Mouse (Mus musculus) kidney, postnatal 0 days (tissue): ENCODE data around the gene Pycr2. TPM values are rescaled to one million over a fixed set of nuclear protein-coding genes. Genes with fewer than 3 reads are reported as not detected.

Experiments used
- ATAC-seq: fragments of 200-750 bp; cut with Nextera tagmentation; replicated peaks from 2 replicates; pipeline ENCODE4 v1.8.0; 2017; ENCODE audit warnings: low read depth, moderate number of reproducible peaks, moderate TSS enrichment, moderate library complexity; ENCODE audit not compliant: low FRiP score
- DNase-seq: peaks from one replicate; pipeline ENCODE4 v3.0.0-alpha.2; 2016; ENCODE audit warnings: low spot score
- H3K27ac ChIP-seq: fragments of 300-500 bp; sonication (generic); 2 replicates; pipeline ENCODE4 v1.5.1; 2014; ENCODE audit warnings: mild to moderate bottlenecking
- H3K27me3 ChIP-seq: fragments of 300-500 bp; sonication (generic); 2 replicates; pipeline ENCODE4 v1.6.1; 2014; ENCODE audit warnings: low read length, mixed read lengths; ENCODE audit not compliant: insufficient read depth
- H3K36me3 ChIP-seq: fragments of 300-500 bp; sonication (generic); 2 replicates; pipeline ENCODE4 v1.6.1; 2014; ENCODE audit warnings: low read length, mixed read lengths; ENCODE audit not compliant: insufficient read depth
- H3K4me1 ChIP-seq: fragments of 300-500 bp; sonication (generic); replicated peaks from 2 replicates; pipeline ENCODE4 v1.6.1; 2014; ENCODE audit warnings: antibody characterized with exemption, low read length, mixed read lengths; ENCODE audit not compliant: insufficient read depth
- H3K4me2 ChIP-seq: fragments of 300-500 bp; sonication (generic); 2 replicates; pipeline ENCODE4 v1.6.1; 2014; ENCODE audit warnings: mild to moderate bottlenecking, low read length, moderate library complexity, mixed read lengths
- H3K4me3 ChIP-seq: fragments of 300-500 bp; sonication (generic); replicated peaks from 2 replicates; pipeline ENCODE4 v1.5.1; 2014; ENCODE audit warnings: low read depth, low read length
- H3K9ac ChIP-seq: fragments of 300-500 bp; sonication (generic); 2 replicates; pipeline ENCODE4 v1.6.1; 2014; ENCODE audit warnings: low read depth, low read length
- H3K9me3 ChIP-seq: fragments of 300-500 bp; sonication (generic); replicated peaks from 2 replicates; pipeline ENCODE4 v1.6.1; 2016; ENCODE audit warnings: low read length, inconsistent platforms, mixed read lengths
- CTCF ChIP-seq: IDR thresholded peaks from 2 replicates; pipeline ENCODE4 v1.5.1; 2016; ENCODE audit warnings: antibody characterized with exemption, low read depth, mild to moderate bottlenecking, moderate library complexity
- WGBS: fragments of 180-500 bp; shearing (Covaris S2); extraction: QIAGEN DNeasy Blood & Tissue Kit; methylation state at CpG from one replicate; pipeline ENCODE4 v1.1.7; 2014; 5-methylcytosine and 5-hydroxymethylcytosine counted together
- polyA plus RNA-seq: library from polyadenylated mRNA; unstranded; fragments of >200 nt; fragmentation: Nextera tagmentation; extraction: Ambion mirVana; gene quantifications from 2 replicates; pipeline ENCODE4 v1.2.1, GENCODE M21; 2015

Pycr2 gene
- polyA plus RNA-seq, 1 experiment from 2014 or later = 72.6 TPM

DNA sequence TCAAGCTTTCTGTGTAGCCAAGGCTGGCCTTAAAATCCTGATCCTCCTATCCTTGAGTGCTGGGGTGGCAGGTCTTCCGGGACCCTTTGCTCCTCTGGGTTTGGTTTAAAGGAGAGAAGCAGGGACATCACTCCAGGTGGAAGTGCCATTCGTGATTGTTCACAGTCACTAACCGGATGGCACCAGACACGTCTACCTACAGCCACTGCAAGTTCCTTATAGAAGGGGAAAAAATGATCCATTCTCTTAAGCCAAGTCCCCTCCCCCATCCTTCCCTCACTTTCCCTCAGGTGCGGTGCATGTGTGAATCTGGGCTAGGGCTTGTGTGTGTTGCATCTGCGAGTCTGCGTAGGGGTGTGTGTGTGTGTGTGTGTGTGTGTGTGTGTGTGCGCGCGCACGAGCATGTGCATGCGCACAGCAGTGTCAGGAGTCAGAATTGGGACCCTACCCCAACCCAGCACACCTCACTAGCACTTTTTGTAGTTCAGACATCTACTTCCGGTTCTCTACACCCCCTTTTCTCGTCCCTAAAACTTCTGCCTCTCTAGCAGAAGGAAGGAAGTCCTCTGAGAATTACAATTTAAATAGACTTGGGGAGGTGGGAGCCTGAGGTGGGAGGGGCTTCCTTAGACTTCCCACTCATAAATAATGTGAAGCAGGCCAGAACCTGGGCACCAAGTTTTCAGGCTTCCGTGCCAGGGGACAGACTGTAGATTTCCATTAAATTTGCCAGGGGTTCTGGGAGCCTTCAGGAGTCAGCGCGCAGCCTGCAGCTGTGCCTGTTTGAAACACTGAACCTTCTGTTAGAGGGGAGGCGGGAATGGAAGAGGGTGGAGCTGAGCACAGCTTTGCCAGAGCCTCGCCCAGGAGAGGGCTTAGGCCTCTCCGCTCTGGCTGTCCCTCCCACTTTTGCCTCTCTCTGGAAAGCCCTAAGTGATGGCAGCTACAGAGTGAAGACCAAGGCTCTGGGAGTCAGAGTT lies 41.2 kb downstream of the Pycr2 start:
- TF ChIP-seq CTCF = no peak
- peaks cover 19% of the 10 kb centered on the region; the same call in 1 of the 2 replicates for H3K4me1 ChIP-seq
- peak overlapping the region; percentile 41 for H3K4me2 ChIP-seq
- WGBS = 22% methylated on average over 20 of the region's 20 CpGs
- peak overlapping the region; percentile 5; the same call in 1 of the 2 replicates for H3K27ac ChIP-seq
- no peaks in the 10 kb centered on the region for H3K9me3 ChIP-seq
- H3K9ac ChIP-seq = no peak overlapping the region
- H3K36me3 ChIP-seq = peaks cover 14% of the 10 kb centered on the region; the same call in 1 of the 2 replicates
- ATAC-seq (peak; percentile 74), DNase-seq (peak; percentile 90)
- no peak overlapping the region for H3K4me3 ChIP-seq
- no peaks in the 10 kb centered on the region for H3K27me3 ChIP-seq

DNA sequence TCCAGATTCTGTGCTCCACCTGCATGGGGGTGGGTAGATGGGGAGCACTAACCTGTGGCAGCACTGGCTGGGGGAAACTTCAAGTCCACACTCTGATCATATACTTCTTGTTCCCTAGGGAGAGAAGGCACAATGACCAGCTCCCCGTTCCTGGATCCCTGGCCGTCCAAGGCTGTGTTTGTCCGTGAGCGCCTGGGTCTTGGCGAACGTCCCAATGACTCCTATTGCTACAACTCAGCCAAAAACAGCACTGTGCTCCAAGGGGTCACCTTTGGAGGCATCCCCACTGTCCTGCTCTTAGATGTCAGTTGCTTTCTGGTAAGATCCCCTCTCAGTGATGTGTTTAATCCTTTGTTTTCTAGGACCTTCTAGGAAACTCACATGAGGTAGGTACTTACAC lies 42.4 kb downstream of the Pycr2 start:
- TF ChIP-seq CTCF = no peak
- Histone ChIP-seq H3K9me3 (no peaks in the 10 kb centered on the region), H3K9ac (no peak overlapping the region), H3K36me3 (peaks cover 14% of the 10 kb centered on the region; the same call in 1 of the 2 replicates), H3K4me3 (no peak overlapping the region), H3K4me2 (no peak overlapping the region), H3K27me3 (no peaks in the 10 kb centered on the region), H3K4me1 (peaks cover 15% of the 10 kb centered on the region; the same call in 1 of the 2 replicates), H3K27ac (no peak overlapping the region)
- no peak for DNase-seq
- WGBS = 83% methylated on average over 6 of the region's 6 CpGs
- ATAC-seq = no peak

DNA sequence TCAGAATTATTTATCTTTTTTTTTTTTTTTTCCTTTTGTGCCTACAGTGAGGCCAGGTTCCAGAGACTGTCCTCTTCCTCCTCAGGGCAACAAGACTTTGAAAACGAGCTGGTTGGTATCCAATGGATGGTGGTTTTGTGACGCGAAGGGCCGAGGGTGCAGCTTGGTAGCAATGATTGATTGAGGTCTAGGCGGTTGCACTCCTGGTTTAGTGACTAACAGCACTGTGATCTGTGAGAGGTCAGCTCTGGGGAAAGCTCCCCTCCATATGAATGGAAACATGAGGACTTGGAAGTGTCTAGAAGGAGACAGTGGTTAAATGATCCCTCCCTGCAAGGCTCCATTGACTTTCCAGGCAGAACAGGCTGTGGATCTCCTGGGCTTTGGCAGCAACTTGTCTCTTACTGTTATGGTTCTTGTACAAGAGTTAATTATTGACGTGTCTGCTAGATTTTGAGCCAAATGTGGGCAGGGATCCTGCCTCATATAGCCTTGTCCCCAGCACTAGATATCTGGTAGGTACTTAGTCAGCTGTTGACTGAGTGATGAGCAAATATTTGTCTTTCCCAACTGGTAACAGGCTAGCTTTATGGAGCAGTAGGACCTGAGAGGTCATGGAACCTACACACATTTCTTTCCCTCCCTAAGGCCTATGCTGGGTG lies 48.1 kb downstream of the Pycr2 start:
- Histone ChIP-seq H3K4me3 (no peak overlapping the region), H3K36me3 (peaks cover 25% of the 10 kb centered on the region; the same call in 1 of the 2 replicates), H3K9me3 (no peaks in the 10 kb centered on the region), H3K27ac (no peak overlapping the region), H3K27me3 (no peaks in the 10 kb centered on the region), H3K4me2 (no peak overlapping the region), H3K9ac (no peak overlapping the region), H3K4me1 (no peaks in the 10 kb centered on the region)
- 45% methylated on average over 6 of the region's 6 CpGs for WGBS
- ATAC-seq (no peak), DNase-seq (peak; percentile 22)
- no peak for TF ChIP-seq CTCF

DNA sequence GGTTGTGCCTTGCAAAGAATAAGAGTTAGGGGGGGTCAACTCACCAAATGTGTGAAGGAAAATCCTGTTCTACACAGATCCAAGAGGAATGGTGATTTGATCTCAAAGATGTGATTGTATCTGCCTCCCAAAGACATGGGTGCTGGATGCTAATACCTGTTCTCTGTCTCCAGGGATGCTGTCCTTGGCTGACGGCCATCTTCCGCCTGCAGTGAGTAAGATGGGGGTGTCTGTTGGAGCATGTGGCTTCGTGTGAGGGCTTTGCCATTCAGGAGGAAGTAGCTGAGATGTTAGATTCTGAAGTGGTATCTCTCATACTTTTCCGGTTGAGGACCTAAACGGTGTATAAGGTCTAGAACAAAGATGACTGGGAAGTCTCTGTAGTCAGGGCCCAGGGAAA lies 48.7 kb downstream of the Pycr2 start:
- Histone ChIP-seq H3K4me2 (no peak overlapping the region), H3K4me3 (no peak overlapping the region), H3K27ac (no peak overlapping the region), H3K4me1 (no peaks in the 10 kb centered on the region), H3K9ac (no peak overlapping the region), H3K9me3 (no peaks in the 10 kb centered on the region), H3K27me3 (no peaks in the 10 kb centered on the region), H3K36me3 (peaks cover 25% of the 10 kb centered on the region; the same call in 1 of the 2 replicates)
- ATAC-seq (no peak), DNase-seq (no peak)
- no peak for TF ChIP-seq CTCF
- WGBS = 84% methylated on average over 5 of the region's 5 CpGs

DNA sequence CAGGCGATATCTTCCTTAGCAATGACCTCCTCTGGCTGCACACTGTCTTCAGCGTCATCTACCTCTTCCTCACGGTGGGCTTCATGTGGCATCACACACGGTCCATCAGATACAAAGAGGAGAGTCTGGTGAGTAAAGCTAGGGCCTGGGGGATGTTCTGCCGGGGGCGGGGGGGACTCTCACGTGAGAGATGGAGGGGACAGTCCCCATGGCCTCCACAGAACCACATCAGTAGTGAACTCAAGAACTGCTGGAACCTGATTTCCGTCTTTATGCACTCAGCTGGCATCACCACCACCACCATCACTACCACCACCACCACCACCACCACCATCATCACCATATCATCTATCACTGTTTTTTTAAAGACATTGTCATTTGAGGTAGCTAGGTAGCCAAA lies 52.3 kb downstream of the Pycr2 start:
- no peaks in the 10 kb centered on the region for H3K9me3 ChIP-seq
- WGBS = 92% methylated on average over 8 of the region's 8 CpGs
- DNase-seq (no peak), ATAC-seq (no peak)
- no peak overlapping the region for H3K4me3 ChIP-seq
- no peaks in the 10 kb centered on the region for H3K27me3 ChIP-seq
- H3K36me3 ChIP-seq = peaks cover 18% of the 10 kb centered on the region; the same call in 1 of the 2 replicates
- no peak for TF ChIP-seq CTCF
- H3K9ac ChIP-seq = no peak overlapping the region
- no peak overlapping the region for H3K4me2 ChIP-seq
- no peak overlapping the region for H3K27ac ChIP-seq
- H3K4me1 ChIP-seq = no peaks in the 10 kb centered on the region

DNA sequence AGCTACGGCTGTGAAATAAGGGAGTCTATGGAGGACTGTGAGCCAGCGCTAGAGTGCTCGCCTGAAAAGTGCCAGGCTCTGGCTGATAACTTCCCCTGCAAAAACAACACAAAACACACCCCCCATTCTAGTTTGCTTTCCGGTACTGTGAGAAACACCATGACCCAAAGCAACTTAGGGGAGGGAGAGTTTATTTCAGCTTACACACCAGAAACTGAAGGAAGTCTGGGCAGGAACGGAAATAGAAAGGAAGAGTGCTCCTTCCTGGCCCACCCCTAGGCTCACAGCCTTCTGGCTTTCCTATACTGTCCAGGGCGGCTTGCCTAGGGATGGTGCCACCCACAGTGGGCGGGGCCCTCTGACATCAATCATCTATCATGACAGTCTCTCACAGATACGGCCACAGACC lies 52.9 kb downstream of the Pycr2 start:
- Histone ChIP-seq H3K4me2 (no peak overlapping the region), H3K36me3 (peaks cover 18% of the 10 kb centered on the region; the same call in 1 of the 2 replicates), H3K27me3 (no peaks in the 10 kb centered on the region), H3K9me3 (no peaks in the 10 kb centered on the region), H3K4me1 (no peaks in the 10 kb centered on the region), H3K27ac (no peak overlapping the region), H3K4me3 (no peak overlapping the region), H3K9ac (no peak overlapping the region)
- ATAC-seq (peak; percentile 63), DNase-seq (peak; percentile 53)
- WGBS = 72% methylated on average over 8 of the region's 8 CpGs
- TF ChIP-seq CTCF = no peak

Other genes with a start within 250 kb of the Pycr2 start
- 0.30 and 0.36 TPM in 2 replicates for gene Mixl1, start 207.3 kb upstream of the Pycr2 start, polyA plus RNA-seq
- gene Acbd3, start 178.2 kb upstream of the Pycr2 start, polyA plus RNA-seq = 18.5 and 19.6 TPM in 2 replicates
- gene H3f3a, start 90.3 kb upstream of the Pycr2 start, polyA plus RNA-seq = 2,528 and 2,557 TPM in 2 replicates
- gene Sde2, start 53.2 kb upstream of the Pycr2 start, polyA plus RNA-seq = 25.6 and 29.6 TPM in 2 replicates
- 0.09 and 0.39 TPM in 2 replicates for gene Lefty2, start 11.2 kb upstream of the Pycr2 start, polyA plus RNA-seq
- gene Lefty1, start 30.7 kb downstream of the Pycr2 start, polyA plus RNA-seq = 1.5 and 1.6 TPM in 2 replicates
- 10.6 and 14.8 TPM in 2 replicates for gene Tmem63a, start 38.1 kb downstream of the Pycr2 start, polyA plus RNA-seq
- 19.1 and 20.2 TPM in 2 replicates for gene Ephx1, start 116.6 kb downstream of the Pycr2 start, polyA plus RNA-seq
- gene 9130409I23Rik, start 146.9 kb downstream of the Pycr2 start, polyA plus RNA-seq = 0.08 TPM in 1 of 2 replicates, not detected in the other
- 20.3 and 20.4 TPM in 2 replicates for gene Nvl, start 239.9 kb downstream of the Pycr2 start, polyA plus RNA-seq
- gene Cnih4, start 240.4 kb downstream of the Pycr2 start, polyA plus RNA-seq = 121 and 123 TPM in 2 replicates